Mouse (Mus musculus): Measurements from ENCODE around the gene Etl4.
A peak's percentile ranks its signal among the peaks of the same experiment; 100 is the strongest.

Etl4 gene

DNA sequence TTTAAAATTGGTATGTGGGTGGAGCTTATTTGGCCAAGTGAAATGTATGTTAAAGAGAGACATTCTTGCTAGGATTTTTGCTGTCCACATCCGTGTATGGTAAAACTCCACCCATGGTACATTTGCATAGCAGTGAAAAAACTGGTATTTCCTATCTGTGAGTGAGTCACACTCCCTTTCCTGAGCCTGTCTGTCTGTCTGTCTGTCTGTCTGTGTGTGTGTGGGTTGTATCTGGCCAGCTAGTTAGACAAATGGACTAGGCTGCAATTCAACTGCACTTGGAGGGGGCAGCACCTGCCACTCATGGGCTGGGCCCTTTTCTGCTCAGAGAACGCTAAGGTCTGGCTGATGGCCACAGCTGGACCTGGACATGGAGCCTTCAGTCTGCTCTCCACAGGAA lies 650.1 kb downstream of the Etl4 start:
- no peak for DNase-seq (ENCODE audit: low read depth, low spot score)

DNA sequence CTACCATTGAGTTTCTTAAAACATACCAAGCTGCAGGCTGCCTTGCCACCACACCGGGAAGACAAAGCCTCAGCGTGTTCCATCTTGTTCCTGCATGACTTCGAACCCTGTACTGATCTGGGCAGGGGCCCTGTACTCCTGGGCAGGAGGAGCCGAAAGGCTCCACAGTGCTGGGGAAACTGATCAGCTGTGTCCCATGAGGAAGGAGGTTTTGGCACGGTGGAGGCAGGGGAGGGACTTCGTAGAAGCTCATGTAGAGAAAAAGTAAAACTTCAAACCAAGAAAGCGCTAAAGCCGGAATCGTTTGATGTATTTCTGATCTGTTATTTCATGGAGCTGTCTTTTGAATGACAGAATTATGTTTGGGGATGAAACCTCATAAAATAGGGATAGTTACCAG lies 651.0 kb downstream of the Etl4 start:
- no peak for DNase-seq (ENCODE audit: low read depth, low spot score)

DNA sequence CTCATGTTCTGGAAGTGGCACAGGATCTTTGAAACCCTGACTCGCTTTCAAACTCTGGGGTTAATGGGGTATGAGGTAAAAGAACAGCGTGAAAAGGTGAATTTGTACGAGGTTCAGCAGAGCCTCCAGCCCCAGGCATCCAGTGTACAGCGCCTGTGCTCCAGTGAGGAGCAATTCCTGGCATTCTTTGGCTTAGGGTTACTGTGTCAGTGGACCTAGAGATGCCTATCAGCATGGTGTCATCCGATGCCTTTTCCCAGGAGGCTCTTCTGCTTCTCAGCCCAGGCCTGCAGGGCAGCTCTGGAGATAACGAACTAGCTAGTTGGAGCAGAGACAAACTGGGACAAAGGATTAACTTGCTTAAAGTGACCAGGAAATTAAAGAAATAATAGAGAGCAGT lies 653.5 kb downstream of the Etl4 start:
- no peak for DNase-seq (ENCODE audit: low read depth, low spot score)

DNA sequence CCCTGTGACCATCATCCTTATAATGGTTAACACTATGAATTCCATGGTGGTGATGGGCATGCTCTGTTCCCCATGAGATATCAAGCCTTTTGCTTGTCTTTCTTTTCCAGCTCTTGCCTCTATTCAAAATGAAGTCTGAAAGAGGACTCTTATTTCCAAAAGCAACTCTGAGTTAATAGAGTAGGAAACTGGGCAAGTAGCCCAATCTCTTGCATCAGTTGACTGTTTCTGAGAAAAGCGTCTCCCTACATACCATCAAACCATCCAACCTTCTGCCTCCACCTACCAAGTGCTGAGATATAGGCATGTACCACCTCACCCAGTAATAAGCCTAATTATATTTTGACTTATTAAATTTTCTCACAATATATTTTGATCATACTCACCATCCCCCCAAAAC lies 658.9 kb downstream of the Etl4 start:
- no peak for DNase-seq (ENCODE audit: low read depth, low spot score)

DNA sequence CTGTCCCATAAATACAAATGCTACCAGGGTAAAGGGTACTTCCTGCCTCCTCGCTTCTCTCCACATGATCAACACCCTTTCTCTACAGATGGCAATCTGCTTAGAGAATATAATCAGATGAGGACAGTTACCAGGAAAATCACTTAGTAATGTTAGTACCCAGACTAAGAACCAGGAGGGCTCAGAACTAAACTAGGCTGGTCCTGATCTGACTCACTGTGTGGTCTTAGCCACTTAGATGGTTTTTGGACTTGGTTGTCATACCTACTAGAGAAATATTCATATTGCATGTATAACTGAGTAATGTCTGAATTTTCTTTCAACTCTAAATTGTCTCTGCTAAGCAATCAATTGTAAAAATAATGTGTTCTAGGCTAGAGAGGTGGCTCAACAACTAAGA lies 662.4 kb downstream of the Etl4 start:
- DNase-seq (ENCODE audit: low read depth, low spot score) = no peak

DNA sequence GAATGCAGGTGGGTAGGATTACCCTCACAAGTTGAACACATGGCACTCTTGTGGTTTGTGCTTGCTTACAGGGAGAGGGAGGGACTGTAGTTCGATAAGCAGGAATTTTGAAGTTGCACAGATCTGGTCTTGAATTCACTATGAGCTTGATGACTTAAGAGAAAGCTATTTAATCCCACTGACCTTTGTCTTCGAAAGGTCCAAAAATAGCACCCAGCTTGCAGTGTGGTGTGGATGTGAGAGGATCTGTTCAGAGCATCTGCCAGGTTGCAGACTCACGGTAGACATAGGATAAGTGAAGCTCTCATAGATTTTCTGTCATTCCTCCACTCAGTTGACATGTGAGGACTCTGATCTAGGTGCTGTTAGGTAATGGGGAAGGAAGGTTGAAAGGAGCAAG lies 670.8 kb downstream of the Etl4 start:
- no peak for DNase-seq (ENCODE audit: low read depth, low spot score)

DNA sequence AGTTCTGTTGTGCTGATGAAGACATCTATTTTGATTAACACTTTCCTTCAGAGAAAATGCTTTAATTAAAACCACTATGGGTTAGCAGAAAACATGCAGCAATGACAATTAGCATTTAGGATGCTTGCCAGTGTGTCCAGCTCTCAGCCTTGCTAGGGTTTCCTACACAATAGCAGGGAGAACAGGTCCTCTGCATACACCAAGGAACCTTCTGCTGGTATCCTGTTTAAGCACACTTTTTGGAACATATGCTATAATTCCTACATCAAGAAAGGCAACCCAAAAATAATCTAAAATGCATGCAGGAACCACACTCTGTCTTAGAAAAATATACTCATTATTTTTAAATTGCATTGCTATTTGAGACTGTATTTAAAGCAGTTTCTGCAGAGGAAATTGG lies 673.5 kb downstream of the Etl4 start:
- no peak for DNase-seq (ENCODE audit: low read depth, low spot score)

DNA sequence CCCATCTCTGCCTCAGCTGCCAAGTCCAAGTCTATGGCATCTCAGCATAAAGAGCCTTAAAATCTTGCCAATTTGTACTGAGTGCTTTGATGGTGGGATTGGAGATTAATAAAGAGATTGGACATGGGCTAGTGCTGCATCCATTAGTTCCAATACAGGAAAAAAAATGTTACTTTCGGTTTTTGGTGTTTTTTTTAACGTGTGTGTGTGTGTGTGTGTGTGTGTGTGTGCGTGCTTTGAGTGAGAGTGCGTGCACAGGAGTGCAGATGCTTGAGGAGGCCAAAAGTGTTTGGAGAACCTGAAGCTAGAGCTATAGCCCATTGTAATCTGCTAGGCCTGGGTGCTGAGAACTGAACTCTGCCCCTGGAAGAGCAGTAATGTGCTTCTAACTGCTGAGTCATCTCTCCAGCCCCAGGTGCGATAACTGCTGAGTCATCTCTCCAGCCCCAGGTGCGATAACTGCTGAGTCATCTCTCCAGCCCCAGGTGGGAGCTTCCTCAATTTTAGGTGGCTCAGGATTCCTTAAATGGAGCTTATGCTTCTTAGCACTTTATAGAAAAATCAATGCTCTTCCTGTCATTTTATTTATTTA lies 674.1 kb downstream of the Etl4 start:
- DNase-seq (ENCODE audit: low read depth, low spot score) = no peak

DNA sequence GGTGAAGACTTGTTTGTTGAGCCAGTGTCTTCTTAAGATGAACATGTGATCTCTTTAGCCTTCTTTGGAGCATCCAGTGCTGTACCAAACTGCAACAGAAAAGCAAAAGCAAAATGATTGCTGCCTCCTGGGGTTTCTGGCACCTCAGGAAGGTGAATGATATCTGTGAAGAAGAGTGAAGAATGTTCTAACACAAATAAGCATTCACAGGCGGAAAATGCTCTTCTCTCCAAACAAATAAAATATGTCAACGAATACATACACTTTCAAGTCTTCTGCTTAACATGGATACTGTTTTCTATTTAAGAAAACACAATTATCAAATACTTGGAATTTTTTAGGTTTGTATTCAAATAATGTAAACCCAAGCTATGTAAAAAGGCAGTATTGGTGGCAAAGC lies 678.3 kb downstream of the Etl4 start:
- DNase-seq (ENCODE audit: low read depth, low spot score) = no peak

DNA sequence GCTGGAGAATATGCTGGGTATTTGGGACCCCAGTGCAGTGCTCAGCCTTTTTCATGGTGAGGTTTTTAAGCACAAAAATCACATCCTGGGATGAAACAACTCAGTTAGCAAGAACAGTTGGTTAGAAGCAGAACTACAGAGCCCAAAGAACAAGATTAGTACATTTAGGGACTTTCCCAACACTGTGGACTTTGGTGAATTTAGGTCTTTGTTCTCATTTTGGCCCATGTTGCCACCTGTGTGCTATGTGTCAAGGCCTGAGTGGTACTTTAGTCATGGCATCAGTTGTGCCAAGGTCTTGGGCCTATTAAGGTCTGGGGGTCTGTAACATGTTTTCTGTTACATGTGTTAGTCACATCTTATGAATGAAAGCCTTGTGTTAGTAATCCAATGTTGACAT lies 679.1 kb downstream of the Etl4 start:
- DNase-seq (ENCODE audit: low read depth, low spot score) = no peak

DNA sequence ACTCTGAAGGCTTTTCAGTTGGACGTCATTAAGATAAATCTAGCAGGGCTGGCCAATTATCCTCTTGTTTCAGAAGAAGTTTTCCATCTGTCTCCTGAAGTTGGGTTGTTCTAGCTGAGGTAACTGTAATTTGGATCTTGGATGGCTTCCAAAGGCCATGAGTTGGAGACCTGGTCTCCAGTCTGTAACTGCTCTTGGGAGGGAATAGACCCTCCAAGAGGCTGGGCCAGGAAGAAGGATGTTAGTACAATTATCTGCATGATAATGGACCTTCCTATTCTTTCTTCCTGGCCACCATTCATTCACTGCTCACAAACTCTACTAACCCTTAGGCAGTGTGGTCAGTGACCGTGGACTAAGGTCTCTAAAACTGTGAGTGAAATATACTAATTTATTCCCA lies 684.5 kb downstream of the Etl4 start:
- DNase-seq (ENCODE audit: low read depth, low spot score) = no peak

DNA sequence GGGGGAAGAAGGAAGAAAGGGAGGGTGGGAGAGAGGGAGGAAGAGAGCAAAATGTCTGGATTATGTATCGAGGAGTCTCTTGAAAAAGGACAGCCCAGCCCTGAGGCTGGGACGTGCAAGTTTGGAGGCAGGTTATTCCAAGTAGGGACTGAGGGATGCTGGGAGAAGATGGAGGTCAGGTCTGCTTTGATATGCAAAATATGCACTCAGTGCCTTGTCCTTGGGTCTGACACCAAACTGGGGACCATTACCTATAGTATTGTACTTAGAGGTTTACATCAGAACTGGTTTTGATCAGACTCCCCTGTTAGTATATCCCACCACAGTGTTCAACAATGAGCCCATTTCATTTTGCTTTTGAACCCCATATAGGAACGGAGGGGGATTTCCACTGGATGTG lies 685.4 kb downstream of the Etl4 start:
- no peak for DNase-seq (ENCODE audit: low read depth, low spot score)

DNA sequence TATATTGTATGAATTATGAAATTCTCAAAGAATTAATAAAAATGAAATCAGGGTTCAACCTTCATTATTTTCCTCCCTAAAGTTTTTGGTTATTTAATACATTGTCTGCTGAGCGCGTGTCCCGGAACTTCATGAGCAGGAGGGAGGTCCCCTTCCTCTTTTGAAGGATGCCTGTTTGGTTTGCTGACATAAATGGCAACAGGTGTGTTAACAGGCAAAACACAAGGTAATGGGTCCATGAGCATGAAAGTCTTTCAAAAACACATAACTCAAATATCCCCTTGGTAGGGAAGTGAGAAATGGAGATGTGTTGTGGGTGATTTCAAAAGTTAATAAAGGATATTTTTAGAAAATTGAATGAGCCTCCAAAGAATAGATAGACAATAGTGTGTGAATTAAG lies 687.0 kb downstream of the Etl4 start:
- no peak for DNase-seq (ENCODE audit: low read depth, low spot score)

DNA sequence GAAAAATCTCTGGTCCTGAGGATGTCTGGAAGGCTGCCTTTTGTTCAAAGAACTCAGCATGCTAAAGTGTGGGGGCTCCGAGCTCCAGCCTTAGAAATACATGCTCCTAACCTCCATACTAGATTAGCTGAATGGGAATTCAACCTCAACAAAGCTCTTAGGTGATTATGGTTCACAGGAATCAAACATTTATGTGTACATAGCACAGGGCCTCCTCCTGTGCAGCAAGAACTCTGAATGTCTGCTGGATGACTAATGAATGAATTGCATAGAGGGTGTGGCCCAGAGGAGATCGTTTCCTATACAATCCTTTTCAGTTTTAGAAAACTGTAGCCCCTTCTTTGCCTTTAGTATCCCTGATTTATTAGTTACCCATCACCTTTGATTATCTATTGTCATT lies 687.6 kb downstream of the Etl4 start:
- no peak for DNase-seq (ENCODE audit: low read depth, low spot score)

DNA sequence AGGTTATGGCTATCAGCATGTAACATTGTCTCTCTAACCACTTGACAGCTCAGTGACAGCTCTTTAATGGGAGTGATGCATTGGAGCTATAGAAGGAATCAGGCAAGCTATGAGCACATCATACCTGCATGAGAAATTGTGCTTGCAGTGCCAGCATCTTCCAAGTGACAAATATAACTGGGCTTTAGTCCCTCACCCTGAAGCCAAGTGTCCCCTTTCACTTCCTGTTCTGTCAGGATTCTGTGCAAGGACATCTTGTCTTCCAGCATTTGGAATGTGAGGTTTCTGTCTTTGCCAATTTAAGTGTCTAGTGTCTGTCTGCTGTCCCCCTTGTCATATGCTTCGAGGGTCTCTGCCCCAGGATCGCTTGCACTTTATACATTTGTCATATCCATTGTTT lies 693.1 kb downstream of the Etl4 start:
- DNase-seq (ENCODE audit: low read depth, low spot score) = no peak

DNA sequence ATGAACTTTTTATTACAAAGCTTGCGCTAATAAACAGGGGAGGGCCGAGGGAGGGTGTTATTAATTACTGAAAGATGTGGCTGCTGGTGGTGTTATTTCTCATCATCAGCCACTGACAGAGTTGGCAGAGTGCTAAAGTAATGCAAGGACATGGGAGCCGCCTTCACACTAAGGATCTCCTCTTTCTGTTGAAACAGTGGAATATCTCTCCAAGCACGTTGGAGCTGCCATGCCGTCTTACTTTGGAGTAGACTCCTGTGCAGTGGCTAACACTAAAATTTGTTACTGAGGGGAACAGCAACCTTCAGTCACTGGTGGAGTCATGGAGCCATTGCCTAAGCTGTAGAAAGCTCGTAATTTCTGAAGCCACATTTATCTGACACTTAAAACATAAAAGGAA lies 694.0 kb downstream of the Etl4 start:
- DNase-seq (ENCODE audit: low read depth, low spot score) = no peak

DNA sequence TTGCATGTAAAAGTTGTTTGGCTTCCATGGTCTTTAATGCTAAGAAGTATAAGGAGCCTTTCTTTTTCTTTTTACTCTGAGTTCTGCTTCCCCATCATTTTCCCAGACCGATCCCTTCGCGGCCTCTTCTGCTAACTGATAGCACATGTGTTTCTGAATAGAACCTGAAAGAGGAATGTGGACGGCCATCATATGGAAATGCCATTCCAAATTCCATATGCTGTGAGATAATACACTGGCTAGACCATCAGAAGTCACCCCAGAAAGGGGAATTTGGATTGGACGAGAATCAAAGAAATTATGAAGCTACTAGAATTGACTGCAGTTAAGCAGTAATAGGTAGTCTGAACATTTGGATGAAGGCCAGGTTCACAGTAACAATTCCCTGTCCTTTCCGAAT lies 694.4 kb downstream of the Etl4 start:
- DNase-seq (ENCODE audit: low read depth, low spot score) = peak; percentile 11

DNA sequence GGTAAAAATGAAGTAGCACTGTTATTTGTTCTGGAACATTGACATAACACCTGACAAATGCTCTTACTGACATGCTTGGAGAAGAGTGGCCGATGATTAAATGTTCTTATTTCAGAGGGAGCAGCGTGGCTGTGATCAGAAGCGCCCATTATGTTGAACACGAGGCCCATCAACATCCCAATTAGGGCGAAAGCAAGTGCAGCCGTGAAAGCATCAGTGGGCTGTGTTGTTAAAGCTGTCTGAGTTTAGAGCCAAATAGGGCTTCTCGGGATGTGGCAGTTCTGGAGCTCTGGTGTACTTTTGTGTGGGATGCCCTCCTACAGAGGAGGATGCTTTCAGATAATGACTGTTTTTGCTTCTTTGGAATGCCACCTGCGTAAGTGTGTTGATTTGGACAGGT lies 699.6 kb downstream of the Etl4 start:
- no peak for DNase-seq (ENCODE audit: low read depth, low spot score)

DNA sequence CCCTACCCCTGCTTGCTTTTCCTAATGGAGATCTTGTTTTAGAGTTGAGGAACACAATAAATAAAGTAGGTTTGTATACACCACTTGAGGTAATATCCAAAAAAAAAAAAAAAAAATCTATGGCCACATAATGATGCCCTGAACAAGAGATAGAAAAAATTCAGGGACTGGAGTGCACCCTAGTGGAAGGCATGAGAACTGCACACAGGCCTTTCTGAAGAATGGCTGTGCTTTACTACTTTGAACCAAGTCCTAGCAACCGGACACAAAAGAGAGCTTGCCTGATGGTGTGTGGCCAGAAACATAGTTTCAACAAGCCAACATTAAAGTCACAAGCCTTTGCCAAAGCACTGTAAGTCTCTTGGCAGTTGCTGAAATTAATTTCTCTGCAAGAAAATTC lies 706.4 kb downstream of the Etl4 start:
- peak; percentile 3 for DNase-seq (ENCODE audit: low read depth, low spot score)

DNA sequence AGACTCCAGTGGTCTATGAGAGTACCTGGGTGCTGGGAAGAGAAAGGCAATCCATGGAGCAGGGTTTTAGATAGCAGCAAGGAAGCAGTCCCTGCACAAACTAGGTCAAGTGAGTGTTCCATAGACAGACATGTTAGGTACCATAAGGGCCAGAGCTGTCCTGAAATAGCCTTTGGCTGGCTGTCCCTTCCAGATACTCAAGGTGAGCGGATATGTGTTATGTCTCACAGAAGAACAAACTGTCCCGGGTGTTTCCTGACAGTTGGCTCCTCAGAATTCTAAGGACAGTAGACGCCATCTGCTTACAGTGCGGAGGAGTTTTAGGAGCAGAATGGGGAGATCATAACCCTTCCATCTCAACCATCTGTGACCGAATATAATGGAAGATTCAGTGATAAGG lies 708.8 kb downstream of the Etl4 start:
- DNase-seq (ENCODE audit: low read depth, low spot score) = no peak

DNA sequence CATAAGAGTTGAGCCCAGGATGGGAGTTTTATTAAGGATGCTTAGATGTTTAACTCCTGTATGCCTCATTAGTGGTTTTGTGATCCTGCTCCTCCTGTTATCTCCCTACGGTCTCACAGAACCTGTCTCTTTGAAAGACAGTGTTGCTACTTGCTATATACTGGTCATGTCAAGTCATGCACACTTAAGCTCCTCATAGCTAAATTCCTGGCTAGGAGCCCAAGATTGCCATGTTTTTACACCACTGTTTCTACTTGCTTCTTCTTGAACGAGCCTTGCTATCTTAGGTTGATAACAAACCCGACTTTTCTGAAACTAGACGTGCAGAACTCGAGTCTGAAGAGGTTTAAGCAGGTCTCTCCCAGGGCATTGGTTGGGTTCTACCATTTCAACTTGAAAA lies 710.3 kb downstream of the Etl4 start:
- DNase-seq (ENCODE audit: low read depth, low spot score) = no peak

DNA sequence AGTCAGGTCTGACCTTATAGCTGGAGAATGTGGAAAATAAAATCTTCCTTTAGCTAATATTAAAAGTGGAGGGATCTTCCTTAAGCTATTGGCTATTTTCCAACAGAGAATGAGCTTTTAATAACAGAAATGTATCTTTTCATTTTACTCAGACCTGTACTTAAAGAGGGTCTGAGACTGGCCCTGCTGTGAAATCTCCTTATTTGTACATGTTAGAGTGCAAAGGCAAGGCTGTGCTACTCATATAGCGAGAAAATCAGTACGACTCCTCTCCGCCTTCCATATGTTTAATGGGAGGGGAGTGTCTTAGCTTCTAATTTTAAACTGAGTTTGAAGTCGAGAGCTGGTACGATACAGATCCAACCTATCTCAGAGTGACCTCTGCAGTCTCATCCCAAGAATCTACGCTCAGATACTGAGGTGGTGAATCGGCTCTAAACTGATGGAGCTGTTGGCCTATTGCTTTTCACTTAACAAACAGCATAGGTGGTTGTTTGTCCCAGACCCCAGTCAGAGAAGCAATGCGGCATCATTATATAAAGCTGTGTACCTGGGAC lies 719.7 kb downstream of the Etl4 start:
- DNase-seq (ENCODE audit: low read depth, low spot score) = no peak

DNA sequence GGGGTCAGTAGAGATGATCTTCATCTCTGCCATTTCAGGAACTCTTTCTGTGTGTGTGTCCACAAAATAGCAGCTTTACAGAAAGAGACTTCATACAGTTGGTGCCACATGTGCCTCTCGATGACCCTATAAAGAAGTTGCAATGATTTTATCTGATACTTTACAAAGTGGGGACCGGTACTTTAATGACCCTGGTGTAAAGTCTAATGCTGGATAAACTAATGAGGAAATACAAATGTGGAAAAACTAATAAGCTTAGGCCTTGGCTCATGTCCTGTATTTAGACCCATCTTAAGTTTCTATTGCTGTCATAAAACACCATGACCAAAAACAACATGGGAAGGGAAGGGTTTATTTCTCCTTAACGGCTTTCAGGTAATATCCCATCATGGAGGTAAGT lies 729.0 kb downstream of the Etl4 start:
- DNase-seq (ENCODE audit: low read depth, low spot score) = no peak

DNA sequence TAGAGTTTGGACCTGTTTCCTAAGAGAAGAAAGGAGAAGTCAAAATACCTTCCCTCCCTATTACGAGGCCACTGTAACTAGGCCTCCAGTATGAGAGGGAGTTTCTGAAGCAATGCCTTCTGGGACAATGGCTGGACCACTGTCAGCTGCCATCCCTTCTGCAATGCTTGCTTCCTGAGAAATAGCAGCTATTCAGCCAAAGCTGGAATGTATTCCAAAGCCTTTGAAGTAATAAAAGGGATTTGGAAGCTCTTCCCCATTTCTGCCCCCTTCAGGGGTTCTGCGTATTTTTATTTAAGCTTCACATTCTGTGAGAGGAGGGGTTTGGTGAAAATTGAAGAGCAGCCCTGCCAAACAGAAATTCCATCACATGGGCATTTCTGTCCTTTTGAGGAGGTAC lies 730.1 kb downstream of the Etl4 start:
- no peak for DNase-seq (ENCODE audit: low read depth, low spot score)
